In genomic region chr17:31559021-31559789, GRCm38 (mm10) we compare ENCODE assay signal across 23 mouse cellular contexts. TPM values are rescaled to one million over a fixed set of nuclear protein-coding genes. Genes with fewer than 3 reads are reported as not detected.
DNase-seq lines count a peak whose midpoint lies in the region; ATAC-seq lines count a peak whose summit lies in the region.
"Had no signal": no experiment of that assay in that cellular context is flagged by ENCODE, and none has a peak within 500 bp of the region (broad histone marks: within the 10 kb centered on the region; RNA-seq: fewer than 3 reads in every experiment).

No protein-coding gene starts in this region.

- no peaks in the 10 kb centered on the region for H3K27me3 ChIP-seq in embryonic facial prominence, embryonic 10.5 days (replicated peaks; ENCODE audit: low read depth, poor library complexity, severe bottlenecking)
- no peaks in the 10 kb centered on the region for H3K27me3 ChIP-seq in midbrain, embryonic 15.5 days (replicated peaks)
- H3K27me3 ChIP-seq: heart, embryonic 15.5 days; lung, embryonic 15.5 days; midbrain, embryonic 12.5 days had no signal

- H3K27ac ChIP-seq in embryonic facial prominence, embryonic 10.5 days (replicated peaks), result peak overlapping the region; percentile 77; the same call in 1 of the 2 replicates
- H3K27ac ChIP-seq in macrophage, result peak overlapping the region; percentile 74
- H3K27ac ChIP-seq in midbrain, embryonic 15.5 days, result no peak overlapping the region
- H3K27ac ChIP-seq: heart, embryonic 15.5 days; hindbrain, embryonic 14.5 days; liver, embryonic 14.5 days; lung, embryonic 15.5 days; midbrain, embryonic 12.5 days had no signal

- ATAC-seq in midbrain, embryonic 15.5 days (replicated peaks), result no peak
- ATAC-seq: forebrain, embryonic 16.5 days; inflammation-experienced regulatory T-cells, adult 6 months had no signal

- no peaks in the 10 kb centered on the region for H3K9me3 ChIP-seq in embryonic facial prominence, embryonic 10.5 days
- no peaks in the 10 kb centered on the region for H3K9me3 ChIP-seq in midbrain, embryonic 15.5 days
- H3K9me3 ChIP-seq: forebrain, embryonic 10.5 days; heart, embryonic 15.5 days; lung, embryonic 15.5 days; midbrain, embryonic 12.5 days had no signal

- WGBS in embryonic facial prominence, embryonic 10.5 days, result 93% methylated on average over 11 of the region's 11 CpGs
- WGBS in macrophage (ENCODE audit: missing documents), result 69% methylated on average over 11 of the region's 11 CpGs
- WGBS in midbrain, embryonic 15.5 days, result 89% methylated on average over 11 of the region's 11 CpGs

- H3K9ac ChIP-seq in midbrain, embryonic 15.5 days, result no peak overlapping the region
- H3K9ac ChIP-seq: heart, embryonic 15.5 days; hindbrain, embryonic 14.5 days; liver, embryonic 14.5 days; lung, embryonic 15.5 days; midbrain, embryonic 12.5 days had no signal

- H3K4me1 ChIP-seq in embryonic facial prominence, embryonic 10.5 days, result peaks cover 27% of the 10 kb centered on the region
- H3K4me1 ChIP-seq in midbrain, embryonic 15.5 days, result peaks cover 16% of the 10 kb centered on the region

- no peaks in the 10 kb centered on the region for H3K79me2 ChIP-seq in macrophage (ENCODE audit: inconsistent target)

- no peak overlapping the region for H3K4me3 ChIP-seq in embryonic facial prominence, embryonic 10.5 days
- no peak overlapping the region for H3K4me3 ChIP-seq in macrophage (ENCODE audit: inconsistent target)
- no peak overlapping the region for H3K4me3 ChIP-seq in midbrain, embryonic 15.5 days
- H3K4me3 ChIP-seq: forebrain, embryonic 10.5 days; heart, embryonic 15.5 days; lung, embryonic 15.5 days; midbrain, embryonic 12.5 days had no signal

- no peak overlapping the region for H3K4me2 ChIP-seq in midbrain, embryonic 15.5 days
- H3K4me2 ChIP-seq: heart, embryonic 15.5 days; hindbrain, embryonic 14.5 days; lung, embryonic 15.5 days; midbrain, embryonic 12.5 days had no signal

- DNase-seq in cerebellum, adult 9-10 months, result peak; percentile 8
- no peak for DNase-seq in cerebellum, adult 18-20 months
- peak; percentile 70 for DNase-seq in MEL-GATA-1-ER (ENCODE audit: extremely low read depth, low read depth)
- DNase-seq in embryonic facial prominence, embryonic 10.5 days (ENCODE audit: low spot score), result no peak
- no peak for DNase-seq in embryo, embryonic 10 days (ENCODE audit: low spot score)
- no peak for DNase-seq in lung, postnatal 25 days (ENCODE audit: low spot score)
- DNase-seq: cerebellum, adult 2 months; cerebellum, postnatal 36 days; gastrocnemius, postnatal 14 days; heart, postnatal 36 days; kidney, adult 2 months; lung, postnatal 4 days; thymus, postnatal 14 days had no signal

- no peaks in the 10 kb centered on the region for H3K36me3 ChIP-seq in embryonic facial prominence, embryonic 10.5 days (replicated peaks)
- no peaks in the 10 kb centered on the region for H3K36me3 ChIP-seq in macrophage (ENCODE audit: inconsistent target)
- no peaks in the 10 kb centered on the region for H3K36me3 ChIP-seq in midbrain, embryonic 15.5 days (replicated peaks)
- H3K36me3 ChIP-seq: forebrain, embryonic 10.5 days; heart, embryonic 15.5 days; lung, embryonic 15.5 days; midbrain, embryonic 12.5 days had no signal

RNA-seq across cellular contexts. Expression of gene Pknox1, which starts 5.3 kb away (rescaled TPM):
- 22.9 and 25.1 TPM in 2 replicates for polyA plus RNA-seq in embryonic facial prominence, embryonic 10.5 days (2016; fragmentation: Nextera tagmentation; extraction: Ambion mirVana)
- total RNA-seq in macrophage (2018; cell fraction: chromatin; rRNA removed), result 10 to 100 TPM; 24.3 to 54.8 (median 37.6) TPM
- 10 to 100 TPM; 10.8 to 14.6 (median 13.4) TPM for total RNA-seq in macrophage (2018; cell fraction: cytosol; rRNA removed)
- 10 to 100 TPM; 13.8 to 39.7 (median 25.4) TPM for total RNA-seq in macrophage (2018; cell fraction: nucleus; rRNA removed)
- 6.6 to 12.3 TPM (median 11.2 TPM) in 3 replicates for polyA plus RNA-seq in macrophage (2018)
- polyA plus RNA-seq in midbrain, embryonic 15.5 days (2015; fragmentation: Nextera tagmentation; extraction: Ambion mirVana), result 21.0 and 21.6 TPM in 2 replicates

RNA-seq across cellular contexts. Expression of gene Ndufv3, which starts 39.3 kb away (rescaled TPM):
- 242 and 244 TPM in 2 replicates for polyA plus RNA-seq in embryonic facial prominence, embryonic 10.5 days (2016; fragmentation: Nextera tagmentation; extraction: Ambion mirVana)
- 10 to 100 TPM in 16 of 26 experiments, 1 to 10 TPM in 10; 1.2 to 61.4 (median 13.9) TPM for total RNA-seq in macrophage (2018; cell fraction: chromatin; rRNA removed)
- 100 to 1,000 TPM; 107 to 223 (median 149) TPM for total RNA-seq in macrophage (2018; cell fraction: cytosol; rRNA removed)
- total RNA-seq in macrophage (2018; cell fraction: nucleus; rRNA removed), result 10 to 100 TPM in 25 of 26 experiments, 1 to 10 TPM in 1; 9.7 to 46.9 (median 21.3) TPM
- polyA plus RNA-seq in macrophage (2018), result 192 to 199 TPM (median 195 TPM) in 3 replicates
- polyA plus RNA-seq in midbrain, embryonic 15.5 days (2015; fragmentation: Nextera tagmentation; extraction: Ambion mirVana), result 426 and 433 TPM in 2 replicates

RNA-seq across cellular contexts. Expression of gene Wdr4, which starts 39.4 kb away (rescaled TPM):
- polyA plus RNA-seq in embryonic facial prominence, embryonic 10.5 days (2016; fragmentation: Nextera tagmentation; extraction: Ambion mirVana), result 67.7 and 73.5 TPM in 2 replicates
- total RNA-seq in macrophage (2018; cell fraction: chromatin; rRNA removed), result 10 to 100 TPM; 28.2 to 88.6 (median 42.7) TPM
- total RNA-seq in macrophage (2018; cell fraction: cytosol; rRNA removed), result 1 to 10 TPM; 2.3 to 7.4 (median 3.9) TPM
- total RNA-seq in macrophage (2018; cell fraction: nucleus; rRNA removed), result 10 to 100 TPM in 24 of 26 experiments, 1 to 10 TPM in 2; 8.6 to 54.4 (median 20.6) TPM
- 4.1 to 9.5 TPM (median 9.2 TPM) in 3 replicates for polyA plus RNA-seq in macrophage (2018)
- 42.2 and 45.3 TPM in 2 replicates for polyA plus RNA-seq in midbrain, embryonic 15.5 days (2015; fragmentation: Nextera tagmentation; extraction: Ambion mirVana)

Comparison
In these comparisons a context has a peak if more than half of its experiments do, and no peak if none do; other contexts are left out.
1. DNase-seq: peak in cerebellum, adult 9-10 months (single experiment) and MEL-GATA-1-ER (single experiment); none in cerebellum, adult 18-20 months (0 of 2), embryonic facial prominence, embryonic 10.5 days (single experiment), embryo, embryonic 10 days (single experiment) and lung, postnatal 25 days (single experiment).